13 mouse cellular contexts compared by ENCODE assay signal in genomic region chr6:67013949-67014678, GRCm38 (mm10). TPM values are rescaled to one million over a fixed set of nuclear protein-coding genes. Genes with fewer than 3 reads are reported as not detected.
DNase-seq lines count a peak whose midpoint lies in the region; ATAC-seq and TF ChIP-seq lines count a peak whose summit lies in the region.
"Had no signal": no experiment of that assay in that cellular context is flagged by ENCODE, and none has a peak within 500 bp of the region (broad histone marks: within the 10 kb centered on the region; RNA-seq: fewer than 3 reads in every experiment).

No protein-coding gene starts in this region.

- no peak overlapping the region for H3K4me3 ChIP-seq in gastrocnemius, adult 2 months
- H3K4me3 ChIP-seq in intestine, embryonic 16.5 days (ENCODE audit: low read length), result no peak overlapping the region
- no peak overlapping the region for H3K4me3 ChIP-seq in liver, embryonic 13.5 days (replicated peaks)
- H3K4me3 ChIP-seq in stomach, embryonic 15.5 days (replicated peaks), result no peak overlapping the region
- H3K4me3 ChIP-seq: heart, embryonic 15.5 days; hindbrain, embryonic 12.5 days; limb, embryonic 15.5 days had no signal

- H3K27me3 ChIP-seq in intestine, embryonic 16.5 days (replicated peaks; ENCODE audit: control insufficient read depth, insufficient read depth, low read length), result no peaks in the 10 kb centered on the region
- H3K27me3 ChIP-seq in liver, embryonic 13.5 days, result no peaks in the 10 kb centered on the region
- H3K27me3 ChIP-seq in stomach, embryonic 15.5 days (replicated peaks), result no peaks in the 10 kb centered on the region
- H3K27me3 ChIP-seq: heart, embryonic 15.5 days; hindbrain, embryonic 12.5 days; limb, embryonic 15.5 days had no signal

- no peak overlapping the region for H3K9ac ChIP-seq in intestine, embryonic 16.5 days (ENCODE audit: low read depth, low read length)
- H3K9ac ChIP-seq in liver, embryonic 13.5 days, result peak overlapping the region; percentile 52
- no peak overlapping the region for H3K9ac ChIP-seq in stomach, embryonic 15.5 days
- H3K9ac ChIP-seq: heart, embryonic 15.5 days; hindbrain, embryonic 12.5 days; limb, embryonic 15.5 days had no signal

- peaks cover 3% of the 10 kb centered on the region; the same call in 1 of the 2 replicates for H3K36me3 ChIP-seq in intestine, embryonic 16.5 days (ENCODE audit: control insufficient read depth, insufficient read depth, low read length)
- no peaks in the 10 kb centered on the region for H3K36me3 ChIP-seq in liver, embryonic 13.5 days
- H3K36me3 ChIP-seq in stomach, embryonic 15.5 days, result no peaks in the 10 kb centered on the region
- H3K36me3 ChIP-seq: hindbrain, embryonic 12.5 days; limb, embryonic 15.5 days had no signal

- H3K4me1 ChIP-seq in intestine, embryonic 16.5 days (ENCODE audit: control insufficient read depth, insufficient read depth, low read length), result peaks cover 28% of the 10 kb centered on the region
- H3K4me1 ChIP-seq in liver, embryonic 13.5 days (replicated peaks), result peaks cover 44% of the 10 kb centered on the region
- peaks cover 6% of the 10 kb centered on the region; the same call in 1 of the 2 replicates for H3K4me1 ChIP-seq in stomach, embryonic 15.5 days

- no peak for TF ChIP-seq CTCF in gastrocnemius, adult 2 months (IDR thresholded peaks at IDR 0.05)

- no peak overlapping the region for H3K4me2 ChIP-seq in intestine, embryonic 16.5 days (ENCODE audit: low read depth, low read length)
- peak overlapping the region; percentile 50 for H3K4me2 ChIP-seq in liver, embryonic 13.5 days
- no peak overlapping the region for H3K4me2 ChIP-seq in stomach, embryonic 15.5 days
- H3K4me2 ChIP-seq: heart, embryonic 15.5 days; hindbrain, embryonic 12.5 days; limb, embryonic 15.5 days had no signal

- H3K9me3 ChIP-seq in intestine, embryonic 16.5 days (ENCODE audit: control insufficient read depth, low read length), result no peaks in the 10 kb centered on the region
- no peaks in the 10 kb centered on the region for H3K9me3 ChIP-seq in liver, embryonic 13.5 days (replicated peaks)
- no peaks in the 10 kb centered on the region for H3K9me3 ChIP-seq in stomach, embryonic 15.5 days
- H3K9me3 ChIP-seq: heart, embryonic 15.5 days; hindbrain, embryonic 12.5 days; limb, embryonic 15.5 days had no signal

- 85% methylated on average over 9 of the region's 9 CpGs for WGBS in intestine, embryonic 16.5 days
- WGBS in liver, embryonic 13.5 days (ENCODE audit: insufficient replicate concordance), result 73% methylated on average over 9 of the region's 9 CpGs
- WGBS in stomach, embryonic 15.5 days, result 86% methylated on average over 9 of the region's 9 CpGs

- intact Hi-C loops in gastrocnemius, adult 2 months (cut with DNase I), result no loop called here

- peak; percentile 70 for ATAC-seq in intestine, embryonic 16.5 days
- ATAC-seq in liver, embryonic 13.5 days (ENCODE audit: low read depth), result peak; percentile 90
- peak; percentile 55; the same call in 1 of the 2 replicates for ATAC-seq in stomach, embryonic 15.5 days (ENCODE audit: insufficient read depth, low FRiP score, low read depth)
- no peak for ATAC-seq in CD4-positive, CD25-positive, alpha-beta regulatory T cell, adult 4 months

- peak overlapping the region; percentile 55 for H3K27ac ChIP-seq in gastrocnemius, adult 2 months
- peak overlapping the region; percentile 41; the same call in 1 of the 2 replicates for H3K27ac ChIP-seq in intestine, embryonic 16.5 days (ENCODE audit: low read length)
- peak overlapping the region; percentile 82 for H3K27ac ChIP-seq in liver, embryonic 13.5 days
- H3K27ac ChIP-seq in stomach, embryonic 15.5 days, result no peak overlapping the region
- H3K27ac ChIP-seq: heart, embryonic 15.5 days; hindbrain, embryonic 12.5 days; limb, embryonic 15.5 days; macrophage had no signal

- DNase-seq in gastrocnemius, adult 2 months, result no peak
- no peak for DNase-seq in gastrocnemius, adult 8-10 months (ENCODE audit: low spot score in 2 of 2)
- DNase-seq in liver, embryonic 13.5 days, result peak; percentile 33
- DNase-seq in layer of hippocampus, postnatal 36 days, result no peak
- no peak for DNase-seq in cerebellum, adult 11 months
- DNase-seq: cerebellum, adult 9-11 months had no signal

RNA-seq across cellular contexts. Expression of gene Gadd45a, which starts 23.1 kb away (rescaled TPM):
- 10 to 100 TPM; 27.6 to 38.9 TPM for total RNA-seq in gastrocnemius, adult 2 months (2021)
- total RNA-seq in gastrocnemius, adult 8-10 months (2022), result 10 to 100 TPM; 23.9 to 45.4 (median 33.9) TPM
- polyA plus RNA-seq in intestine, embryonic 16.5 days (2015; fragmentation: Nextera tagmentation; extraction: Ambion mirVana), result 27.4 and 30.2 TPM in 2 replicates
- 91.1 and 99.5 TPM in 2 replicates for polyA plus RNA-seq in liver, embryonic 13.5 days (2015; fragmentation: Nextera tagmentation; extraction: Ambion mirVana)
- 26.7 and 31.5 TPM in 2 replicates for polyA plus RNA-seq in stomach, embryonic 15.5 days (2015; fragmentation: Nextera tagmentation; extraction: Ambion mirVana)
- total RNA-seq in layer of hippocampus, postnatal 36 days (2021), result 10 to 100 TPM in 1 of 2 experiments, 1 to 10 TPM in 1; 8.1 to 11.7 TPM
- polyA plus RNA-seq in CD4-positive, CD25-positive, alpha-beta regulatory T cell, adult 4 months (2017; shearing (Covaris generic)), result 1 to 10 TPM; 5.0 to 9.6 TPM
